Mouse (Mus musculus): Measurements from ENCODE around the gene Rpl37a. TPM values are rescaled to one million over a fixed set of nuclear protein-coding genes. Genes with fewer than 3 reads are reported as not detected.
A peak's percentile ranks its signal among the peaks of the same experiment; 100 is the strongest.

The Rpl37a gene
- total RNA-seq, 1 experiment from 2014 or later, result 993 TPM

DNA sequence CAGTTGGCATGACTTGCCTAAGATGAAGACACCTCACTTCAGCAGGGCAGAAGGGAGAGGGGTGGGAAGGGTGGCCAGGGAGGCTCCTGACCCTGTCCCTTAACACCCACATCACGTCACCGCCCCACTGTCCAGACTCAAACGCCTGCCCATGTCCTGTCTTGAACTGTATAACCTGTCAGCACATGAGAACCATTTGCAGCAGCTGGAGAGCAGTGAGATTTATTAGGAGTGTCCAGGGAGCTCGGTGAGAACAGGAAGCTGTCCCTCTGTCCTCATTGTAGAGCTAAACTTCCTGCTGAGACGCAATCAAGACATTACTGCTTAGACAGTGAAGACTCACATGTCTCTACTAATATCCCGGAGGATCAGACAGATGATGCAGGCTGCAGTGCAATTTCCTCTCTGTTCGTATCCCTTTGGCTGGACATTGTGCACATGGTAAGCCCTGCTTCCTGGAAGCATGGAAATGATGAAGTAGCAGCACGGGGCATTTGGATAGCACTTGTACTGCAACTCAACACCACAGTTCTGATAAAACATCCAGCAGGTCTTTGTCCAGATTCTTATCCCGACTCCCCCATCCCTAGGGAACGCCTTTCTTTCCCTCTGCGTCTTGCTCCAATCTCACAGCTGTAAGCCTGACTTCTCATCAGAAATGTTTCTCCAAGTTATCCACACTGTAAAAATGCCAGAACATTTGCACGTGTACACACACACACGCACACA lies 25.5 kb downstream of the Rpl37a start:
- no peak for DNase-seq

- peak; percentile 65 for DNase-seq
These were observed 28.0 kb downstream of the Rpl37a start for GRCm38 (mm10) chr1:72738946-72739680.

- no peak for DNase-seq
These were observed 28.6 kb downstream of the Rpl37a start for GRCm38 (mm10) chr1:72739681-72740063.

- no peak for DNase-seq
These were observed 30.3 kb downstream of the Rpl37a start for GRCm38 (mm10) chr1:72741406-72741805.

- no peak for DNase-seq
These were observed 33.9 kb downstream of the Rpl37a start for GRCm38 (mm10) chr1:72744816-72745506.

DNA sequence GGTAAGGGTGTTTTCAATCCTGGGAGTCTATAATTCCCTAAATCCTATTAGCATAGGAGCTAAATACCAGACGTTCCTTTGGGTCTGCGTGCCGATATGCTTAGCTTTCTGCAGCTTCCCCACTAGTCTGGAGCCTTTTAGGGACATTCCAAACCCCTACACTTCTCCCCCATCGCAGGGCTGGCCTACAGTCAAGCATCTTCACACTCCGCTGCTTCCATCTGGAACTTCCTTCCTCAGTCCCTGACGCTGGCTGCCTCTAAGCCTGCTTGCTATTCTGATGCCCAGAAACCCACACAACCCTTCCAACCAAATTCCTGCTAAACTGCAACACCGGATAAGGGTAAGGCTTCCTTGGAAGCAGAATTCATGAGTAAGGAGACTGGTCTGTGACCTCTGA lies 35.3 kb downstream of the Rpl37a start:
- no peak for DNase-seq

DNA sequence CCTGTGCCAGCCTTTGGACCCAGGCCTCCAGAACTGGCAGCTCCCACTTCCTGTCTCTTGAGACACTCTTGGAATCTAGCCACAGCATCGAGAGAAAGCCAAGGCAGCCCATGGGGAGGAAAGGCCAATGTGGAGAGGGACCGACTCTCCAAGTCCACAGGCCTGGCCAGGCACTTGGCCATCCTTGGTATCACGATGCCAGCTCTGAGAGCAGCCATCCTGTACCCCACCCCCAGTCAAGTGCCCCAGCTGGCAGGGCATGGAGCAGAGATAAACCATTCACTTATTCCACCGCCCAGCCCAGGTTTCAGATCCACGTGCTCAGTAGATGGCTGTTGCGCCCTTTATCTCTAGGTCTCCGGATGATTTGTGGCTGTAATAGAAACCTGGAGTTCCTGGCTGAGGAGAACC lies 40.3 kb downstream of the Rpl37a start:
- DNase-seq, result peak; percentile 54

- DNase-seq, result peak; percentile 9
These were observed 42.1 kb downstream of the Rpl37a start for GRCm38 (mm10) chr1:72753211-72753610.

- no peak for DNase-seq
These were observed 44.1 kb downstream of the Rpl37a start for GRCm38 (mm10) chr1:72755227-72755626.

DNA sequence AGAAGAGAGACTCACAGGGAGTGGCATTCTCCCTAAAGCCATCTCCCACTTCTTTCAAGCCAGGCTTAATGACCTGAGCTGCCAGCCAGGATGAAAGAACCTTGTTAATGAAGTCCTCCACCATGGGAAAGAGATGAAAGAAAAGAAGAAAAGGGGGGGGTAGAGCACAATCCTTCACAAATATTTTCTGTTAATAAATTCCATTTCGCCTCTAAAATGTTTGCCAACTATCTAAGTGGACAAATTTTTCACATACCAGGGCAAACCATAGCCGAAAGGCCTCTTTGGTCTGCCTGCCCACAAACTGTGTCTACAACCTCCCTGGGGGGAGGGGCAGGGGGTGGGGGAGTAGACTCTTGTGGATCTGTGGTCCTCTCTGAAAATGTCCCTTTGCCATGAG lies 44.7 kb downstream of the Rpl37a start:
- DNase-seq, result no peak

- DNase-seq, result no peak
These were observed 48.7 kb downstream of the Rpl37a start for GRCm38 (mm10) chr1:72759758-72760157.

Other genes with a start within 250 kb of the Rpl37a start
- 0.48 and 0.49 TPM in 2 replicates for gene March4, start 174.4 kb upstream of the Rpl37a start, total RNA-seq (2021)
- 52.1 and 53.4 TPM in 2 replicates for gene Smarcal1, start 128.0 kb upstream of the Rpl37a start, total RNA-seq (2021)
- gene Ankar, start 10.7 kb upstream of the Rpl37a start, total RNA-seq (2021), result not detected in 2 replicates
- gene Igfbp2, start 113.2 kb downstream of the Rpl37a start, total RNA-seq (2021), result 2.6 and 5.9 TPM in 2 replicates
- 49.9 and 57.5 TPM in 2 replicates for gene Igfbp5, start 163.6 kb downstream of the Rpl37a start, total RNA-seq (2021)